Mouse (Mus musculus): Measurements from ENCODE around the gene Gnat2.

Gnat2 gene

GRCm38 (mm10) chr3:108121101-108121500 is 28.5 kb downstream of the Gnat2 start:
- DNase-seq: no peak

- no peak for DNase-seq
These were observed 30.7 kb downstream of the Gnat2 start for GRCm38 (mm10) chr3:108123242-108123641.

- no peak for DNase-seq
These were observed 31.5 kb downstream of the Gnat2 start for GRCm38 (mm10) chr3:108124131-108124530.

GRCm38 (mm10) chr3:108126327-108126726 is 33.7 kb downstream of the Gnat2 start:
- DNase-seq: no peak

- no peak for DNase-seq
These were observed 35.9 kb downstream of the Gnat2 start for GRCm38 (mm10) chr3:108128520-108128919.

GRCm38 (mm10) chr3:108129367-108129766 is 36.8 kb downstream of the Gnat2 start:
- no peak for DNase-seq

GRCm38 (mm10) chr3:108129804-108130203 is 37.2 kb downstream of the Gnat2 start:
- DNase-seq: no peak

GRCm38 (mm10) chr3:108131216-108131615 is 38.6 kb downstream of the Gnat2 start:
- no peak for DNase-seq

- DNase-seq: no peak
These were observed 39.2 kb downstream of the Gnat2 start for GRCm38 (mm10) chr3:108131821-108132220.

- no peak for DNase-seq
These were observed 39.9 kb downstream of the Gnat2 start for GRCm38 (mm10) chr3:108132484-108132883.

GRCm38 (mm10) chr3:108134701-108135100 is 42.1 kb downstream of the Gnat2 start:
- no peak for DNase-seq

GRCm38 (mm10) chr3:108139113-108139512 is 46.5 kb downstream of the Gnat2 start:
- no peak for DNase-seq

- no peak for DNase-seq
These were observed 48.2 kb downstream of the Gnat2 start for GRCm38 (mm10) chr3:108140786-108141185.

- peak; percentile 83 to 84 for DNase-seq
These were observed 53.2 kb downstream of the Gnat2 start, which contains the start of gene Gnai3 for GRCm38 (mm10) chr3:108145534-108146445. Gnai3 (minus strand) TSS chr3:108146146.

GRCm38 (mm10) chr3:108146671-108147070 is 54.1 kb downstream of the Gnat2 start:
- DNase-seq: no peak

- DNase-seq: peak; percentile 69 to 86
These were observed 55.0 kb downstream of the Gnat2 start for GRCm38 (mm10) chr3:108147386-108148235.

Measured in spleen, adult 18-20 months (tissue).